Mouse (Mus musculus) thymus, adult 2 months (tissue): ENCODE measurements around the gene Rfx4.

Source experiments
- CTCF ChIP-seq: fragments of 200-500 bp; IDR thresholded peaks from 2 replicates; pipeline ENCODE4 v1.5.1; 2012; ENCODE audit warnings: mild to moderate bottlenecking, control low read depth, low read length, moderate library complexity, borderline replicate concordance; ENCODE audit not compliant: control insufficient read depth, poor library complexity, insufficient read depth; ENCODE audit errors: extremely low read depth
- POLR2A ChIP-seq: fragments of 200-500 bp; IDR thresholded peaks from 2 replicates; pipeline ENCODE4 v1.6.1; 2012; ENCODE audit warnings: mild to moderate bottlenecking, low read length, control low read depth, moderate library complexity; ENCODE audit not compliant: control insufficient read depth, poor library complexity, insufficient read depth; ENCODE audit errors: extremely low read depth

DNA sequence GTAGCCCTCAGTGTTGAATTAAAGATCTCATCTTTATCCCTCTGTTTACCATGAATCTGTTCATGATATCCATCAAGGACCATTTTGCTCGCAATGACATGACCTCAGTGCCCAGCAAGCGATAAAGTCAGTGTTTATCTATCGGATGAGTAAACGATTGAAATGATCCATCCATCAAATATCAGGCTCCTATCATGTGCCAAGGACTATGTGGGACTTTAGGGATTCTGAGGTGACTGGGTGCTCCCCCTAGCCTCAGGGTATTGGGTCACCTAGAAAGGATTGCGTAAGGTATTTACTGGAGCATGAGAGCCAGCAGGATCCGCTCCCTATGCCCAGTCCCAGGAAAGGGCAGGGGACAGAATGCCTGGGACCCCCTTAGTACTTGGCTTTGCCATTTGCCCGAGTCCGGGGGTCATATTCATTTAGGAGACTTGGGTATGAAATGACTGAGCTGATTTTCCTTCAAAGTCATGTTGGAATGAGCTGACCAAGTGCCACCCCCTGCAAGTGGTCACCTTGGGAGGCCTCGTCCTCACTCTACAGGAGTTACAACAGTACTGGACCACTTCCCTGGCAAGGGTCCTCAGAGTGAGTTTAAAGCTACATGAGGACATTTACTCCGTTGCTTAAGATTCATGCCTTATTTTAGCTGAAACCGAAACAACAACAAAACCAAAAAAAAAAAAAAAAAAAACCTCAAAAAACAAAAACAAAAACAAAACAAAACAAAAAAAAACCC lies 55.5 kb downstream of the Rfx4 start:
- TF ChIP-seq POLR2A (no peak), CTCF (no peak)
